Mouse (Mus musculus): ENCODE results near the gene Spib.

- TF ChIP-seq CTCF (IDR thresholded peaks at IDR 0.05; ENCODE audit: low read depth) (no peak), EP300 (IDR thresholded peaks at IDR 0.05; ENCODE audit: low read depth) (no peak)
Observed at GRCm38 (mm10) chr7:44565414-44565813, 33.5 kb upstream of the Spib start.
